ENCODE assay signal across 9 mouse cellular contexts in genomic region chr12:85456276-85456675, GRCm38 (mm10). TPM values are rescaled to one million over a fixed set of nuclear protein-coding genes. Genes with fewer than 3 reads are reported as not detected.
DNase-seq lines count a peak whose midpoint lies in the region; ATAC-seq and TF ChIP-seq lines count a peak whose summit lies in the region.
"Had no signal": no experiment of that assay in that cellular context is flagged by ENCODE, and none has a peak within 500 bp of the region (broad histone marks: within the 10 kb centered on the region; RNA-seq: fewer than 3 reads in every experiment).

No protein-coding gene starts in this region.

- no peak overlapping the region for H3K4me3 ChIP-seq in layer of hippocampus, adult 2 months
- H3K4me3 ChIP-seq in myocyte: peak overlapping the region; percentile 28

- H3K4me2 ChIP-seq in myocyte (ENCODE audit: low read depth): peak overlapping the region; percentile 96

- no peaks in the 10 kb centered on the region for H3K27me3 ChIP-seq in myocyte (ENCODE audit: control insufficient read depth, insufficient read depth, insufficient read length)
- H3K27me3 ChIP-seq: midbrain, embryonic 12.5 days had no signal

- no peaks in the 10 kb centered on the region for H3K36me3 ChIP-seq in myocyte (ENCODE audit: control insufficient read depth, insufficient read depth)
- H3K36me3 ChIP-seq: midbrain, embryonic 12.5 days had no signal

- no peak for ATAC-seq in megakaryocyte progenitor cell, adult 5-6 weeks (replicated peaks; ENCODE audit: poor library complexity)

- TF ChIP-seq POLR2A in myocyte (IDR thresholded peaks at IDR 0.05; ENCODE audit: insufficient read length, low read depth): no peak

- TF ChIP-seq CTCF in layer of hippocampus, adult 2 months (conservative IDR thresholded peaks at IDR 0.05): no peak

- DNase-seq in layer of hippocampus, adult 2 months (ENCODE audit: low spot score in 2 of 2): no peak
- DNase-seq in layer of hippocampus, adult 8-10 months (ENCODE audit: low spot score in 2 of 2): no peak
- DNase-seq in fat pad, adult 2 months (ENCODE audit: extremely low read depth, low read depth, low spot score): peak; percentile 83
- peak; percentile 52 for DNase-seq in induced T-regulatory cell, adult 2 months (ENCODE audit: low read depth)
- DNase-seq in cerebellum, postnatal 10 days: no peak
- no peak for DNase-seq in cerebellum, postnatal 14 days

- H3K27ac ChIP-seq in layer of hippocampus, adult 2 months: peak overlapping the region; percentile 98

- no peaks in the 10 kb centered on the region for H3K79me2 ChIP-seq in myocyte (ENCODE audit: control insufficient read depth, insufficient read depth)

- H3ac ChIP-seq in myocyte (ENCODE audit: control insufficient read depth, insufficient read length): no peak overlapping the region

TF ChIP-seq in myocyte, 11 proteins besides CTCF, POLR2A, EP300 and RAD21:
- no peak for TF ChIP-seq REST (IDR thresholded peaks at IDR 0.05; ENCODE audit: insufficient read depth, insufficient read length)
- TF ChIP-seq MYOD1 (IDR thresholded peaks at IDR 0.05; ENCODE audit: control insufficient read depth in 1 of 3, insufficient read length in 2 of 3, low read depth in 2 of 3): no peak
- TF ChIP-seq E2F4 (IDR thresholded peaks at IDR 0.05; ENCODE audit: insufficient read depth): no peak
- TF ChIP-seq POLR2AphosphoS2 (IDR thresholded peaks at IDR 0.05; ENCODE audit: insufficient read length, low read depth): no peak
- no peak for TF ChIP-seq TCF3 (IDR thresholded peaks at IDR 0.05; ENCODE audit: insufficient read length, low read depth)
- no peak for TF ChIP-seq CEBPB (IDR thresholded peaks at IDR 0.05; ENCODE audit: insufficient read depth, poor library complexity, severe bottlenecking)
- TF ChIP-seq TCF12 (IDR thresholded peaks at IDR 0.05; ENCODE audit: insufficient read depth, poor library complexity, severe bottlenecking): no peak
- no peak for TF ChIP-seq SRF (IDR thresholded peaks at IDR 0.05; ENCODE audit: control insufficient read depth, insufficient read length, low read depth)
- no peak for TF ChIP-seq MAX (IDR thresholded peaks at IDR 0.05; ENCODE audit: low read depth)
- no peak for TF ChIP-seq USF1 (IDR thresholded peaks at IDR 0.05; ENCODE audit: low read depth)

RNA-seq across cellular contexts. Expression of gene Fos, which starts 17.4 kb away (rescaled TPM):
- 10 to 100 TPM in 1 of 2 experiments, 1 to 10 TPM in 1; 8.9 to 13.7 TPM for total RNA-seq in layer of hippocampus, adult 2 months (2021)
- total RNA-seq in layer of hippocampus, adult 8-10 months (2022): 10 to 100 TPM; 14.4 to 24.7 (median 21.0) TPM
- polyA plus RNA-seq in myocyte (2012; fragmentation: generic; extraction: Trizol): 3.1 TPM
- 94.5 and 144 TPM in 2 replicates for total RNA-seq in megakaryocyte progenitor cell, adult 5-6 weeks (2015)
- total RNA-seq in megakaryocyte progenitor cell, adult 5-6 weeks (2017): 72.4 and 111 TPM in 2 replicates

Comparison
In these comparisons a context has a peak if more than half of its experiments do, and no peak if none do; other contexts are left out.
1. DNase-seq: peak in fat pad, adult 2 months (single experiment) and induced T-regulatory cell, adult 2 months (single experiment); none in layer of hippocampus, adult 2 months (0 of 2), layer of hippocampus, adult 8-10 months (0 of 2), cerebellum, postnatal 10 days (0 of 2) and cerebellum, postnatal 14 days (0 of 2).